Mouse (Mus musculus): ENCODE data around the gene Adora1. TPM values are rescaled to one million over a fixed set of nuclear protein-coding genes. Genes with fewer than 3 reads are reported as not detected.

Gene Adora1
- 2.4 TPM for polyA plus RNA-seq (2021)

- ChIA-PET CTCF (no interaction called here), POLR2A (no interaction called here)
- DNase-seq (ENCODE audit: low read depth, low spot score) (no peak), ATAC-seq (no peak)
- TF ChIP-seq CTCF (IDR thresholded peaks at IDR 0.05) = no peak
- in situ Hi-C loops (cut with MboI; ENCODE audit: low pct_unique_long_range_greater_than_20kb) = no loop called here
- H3K27me3 ChIP-seq = no peaks in the 10 kb centered on the region
These were observed at the start of gene Adora1 for GRCm38 (mm10) chr1:134235391-134235921. Gene Adora1 (minus strand): TSS chr1:134235431.

- no peak for TF ChIP-seq CTCF (IDR thresholded peaks at IDR 0.05)
- ATAC-seq (no peak), DNase-seq (ENCODE audit: low read depth, low spot score) (no peak)
- no peaks in the 10 kb centered on the region for H3K27me3 ChIP-seq
- ChIA-PET POLR2A (no interaction called here), CTCF (no interaction called here)
- in situ Hi-C loops (cut with MboI; ENCODE audit: low pct_unique_long_range_greater_than_20kb) = no loop called here
These were observed 47.9 kb upstream of the Adora1 start for GRCm38 (mm10) chr1:134283108-134283507.

- ChIA-PET POLR2A (no interaction called here), CTCF (no interaction called here)
- no peaks in the 10 kb centered on the region for H3K27me3 ChIP-seq
- DNase-seq (ENCODE audit: low read depth, low spot score) (no peak), ATAC-seq (no peak)
- in situ Hi-C loops (cut with MboI; ENCODE audit: low pct_unique_long_range_greater_than_20kb) = no loop called here
- TF ChIP-seq CTCF (IDR thresholded peaks at IDR 0.05) = no peak
These were observed 47.1 kb upstream of the Adora1 start for GRCm38 (mm10) chr1:134282342-134282741.

- ChIA-PET CTCF (no interaction called here), POLR2A (no interaction called here)
- no peaks in the 10 kb centered on the region for H3K27me3 ChIP-seq
- ATAC-seq (no peak), DNase-seq (ENCODE audit: low read depth, low spot score) (no peak)
- TF ChIP-seq CTCF (IDR thresholded peaks at IDR 0.05) = no peak
- in situ Hi-C loops (cut with MboI; ENCODE audit: low pct_unique_long_range_greater_than_20kb) = no loop called here
These were observed 46.3 kb upstream of the Adora1 start for GRCm38 (mm10) chr1:134281563-134281962.

GRCm38 (mm10) chr1:134280174-134280573, 44.9 kb upstream of the Adora1 start:
- CTCF ChIA-PET = interaction anchor here (2.6 kb wide), 1 partner anchor 160 kb away, joined by 9 read pairs; no protein-coding TSS in a partner anchor
- no peak for DNase-seq (ENCODE audit: low read depth, low spot score)
- in situ Hi-C loops (cut with MboI; ENCODE audit: low pct_unique_long_range_greater_than_20kb) = no loop called here
- TF ChIP-seq CTCF (IDR thresholded peaks at IDR 0.05) = no peak
- H3K27me3 ChIP-seq = no peaks in the 10 kb centered on the region
- POLR2A ChIA-PET = interaction anchor here (0.7 to 0.8 kb wide), 2 partner anchors 93 to 94 kb away, joined by 3 read pairs; no protein-coding TSS in a partner anchor
- ATAC-seq = no peak

GRCm38 (mm10) chr1:134276823-134277222, 41.6 kb upstream of the Adora1 start:
- ChIA-PET CTCF (no interaction called here), POLR2A (no interaction called here)
- H3K27me3 ChIP-seq = no peaks in the 10 kb centered on the region
- ATAC-seq (no peak), DNase-seq (ENCODE audit: low read depth, low spot score) (no peak)
- no peak for TF ChIP-seq CTCF (IDR thresholded peaks at IDR 0.05)
- in situ Hi-C loops (cut with MboI; ENCODE audit: low pct_unique_long_range_greater_than_20kb) = no loop called here

- ChIA-PET POLR2A (no interaction called here), CTCF (no interaction called here)
- ATAC-seq (no peak), DNase-seq (ENCODE audit: low read depth, low spot score) (no peak)
- no peak for TF ChIP-seq CTCF (IDR thresholded peaks at IDR 0.05)
- in situ Hi-C loops (cut with MboI; ENCODE audit: low pct_unique_long_range_greater_than_20kb) = no loop called here
- no peaks in the 10 kb centered on the region for H3K27me3 ChIP-seq
These were observed 40.6 kb upstream of the Adora1 start for GRCm38 (mm10) chr1:134275616-134276464.

- no peak for TF ChIP-seq CTCF (IDR thresholded peaks at IDR 0.05)
- ATAC-seq = no peak
These were observed 39.3 kb upstream of the Adora1 start for GRCm38 (mm10) chr1:134274483-134274920.

GRCm38 (mm10) chr1:134273493-134274395, 38.5 kb upstream of the Adora1 start:
- ATAC-seq (no peak), DNase-seq (ENCODE audit: low read depth, low spot score) (no peak)
- ChIA-PET CTCF (interaction anchor here (1.8 kb wide), 1 partner anchor 35 kb away, joined by 4 read pairs; no protein-coding TSS in a partner anchor), POLR2A (no interaction called here)
- TF ChIP-seq CTCF (IDR thresholded peaks at IDR 0.05) = no peak
- in situ Hi-C loops (cut with MboI; ENCODE audit: low pct_unique_long_range_greater_than_20kb) = no loop called here
- H3K27me3 ChIP-seq = no peaks in the 10 kb centered on the region

More at GRCm38 (mm10) chr1:134274483-134274920, 39.3 kb upstream of the Adora1 start:
- in situ Hi-C loops (cut with MboI; ENCODE audit: low pct_unique_long_range_greater_than_20kb) = no loop called here
- H3K27me3 ChIP-seq = no peaks in the 10 kb centered on the region
- ChIA-PET CTCF (no interaction called here), POLR2A (no interaction called here)
- DNase-seq (ENCODE audit: low read depth, low spot score) = no peak

GRCm38 (mm10) chr1:134272754-134273250, 37.6 kb upstream of the Adora1 start:
- POLR2A ChIA-PET = no interaction called here

More at GRCm38 (mm10) chr1:134272754-134273250, 37.6 kb upstream of the Adora1 start:
- no peak for DNase-seq (ENCODE audit: low read depth, low spot score)
- no peak for TF ChIP-seq CTCF (IDR thresholded peaks at IDR 0.05)
- in situ Hi-C loops (cut with MboI; ENCODE audit: low pct_unique_long_range_greater_than_20kb) = no loop called here
- no peak for ATAC-seq
- CTCF ChIA-PET = interaction anchor here (1.8 kb wide), 1 partner anchor 34 kb away, joined by 4 read pairs; no protein-coding TSS in a partner anchor
- no peaks in the 10 kb centered on the region for H3K27me3 ChIP-seq
